Mouse (Mus musculus) thymus, adult 2 months (tissue): ENCODE data around the gene Rnf215.

Source experiments
- CTCF ChIP-seq: fragments of 200-500 bp; IDR thresholded peaks from 2 replicates; pipeline ENCODE4 v1.5.1; 2012; ENCODE audit warnings: mild to moderate bottlenecking, control low read depth, low read length, moderate library complexity, borderline replicate concordance; ENCODE audit not compliant: control insufficient read depth, poor library complexity, insufficient read depth; ENCODE audit errors: extremely low read depth
- POLR2A ChIP-seq: fragments of 200-500 bp; IDR thresholded peaks from 2 replicates; pipeline ENCODE4 v1.6.1; 2012; ENCODE audit warnings: mild to moderate bottlenecking, low read length, control low read depth, moderate library complexity; ENCODE audit not compliant: control insufficient read depth, poor library complexity, insufficient read depth; ENCODE audit errors: extremely low read depth

- TF ChIP-seq POLR2A (no peak), CTCF (no peak)
Measured at GRCm38 (mm10) chr11:4095171-4096053, 39.6 kb upstream of the Rnf215 start, which contains the start of gene Mtfp1.
